Mouse (Mus musculus) right cerebral cortex, adult 2 months (tissue): ENCODE measurements around the gene Ndufb6.
A peak's percentile ranks its signal among the peaks of the same experiment; 100 is the strongest.
"Not testable (repeated sequence)": the region's sequence is repeated elsewhere in the genome, so short reads cannot be mapped to it uniquely, and the experiment has no call there.

Experiments
- DNase-seq, 2 experiments: peaks; one replicate each; pipeline ENCODE4 v3.0.0; 2021 to 2022; ENCODE audit warnings: low spot score in 2 of 2

Ndufb6 gene

GRCm38 (mm10) chr4:40279276-40279900, at the start of gene Ndufb6:
Gene Ndufb6 (minus strand): TSS chr4:40279421.
- peak; percentile 94 for DNase-seq

GRCm38 (mm10) chr4:40327161-40327560, 47.9 kb upstream of the Ndufb6 start:
- no peak for DNase-seq

- DNase-seq, result no peak
Observed at GRCm38 (mm10) chr4:40324620-40325019, 45.4 kb upstream of the Ndufb6 start.

- no peak for DNase-seq
Observed at GRCm38 (mm10) chr4:40317404-40317803, 38.2 kb upstream of the Ndufb6 start.

GRCm38 (mm10) chr4:40313026-40313425, 33.8 kb upstream of the Ndufb6 start:
- DNase-seq, result no peak

GRCm38 (mm10) chr4:40312213-40312612, 33.0 kb upstream of the Ndufb6 start:
- no peak for DNase-seq

GRCm38 (mm10) chr4:40310796-40311383, 31.7 kb upstream of the Ndufb6 start:
- DNase-seq, result no peak

- DNase-seq, result no peak
Observed at GRCm38 (mm10) chr4:40309682-40310081, 30.5 kb upstream of the Ndufb6 start.

GRCm38 (mm10) chr4:40302445-40303125, 23.4 kb upstream of the Ndufb6 start:
- no peak for DNase-seq

- DNase-seq, result peak; percentile 82 to 89
Observed at GRCm38 (mm10) chr4:40301076-40301789, 22.0 kb upstream of the Ndufb6 start.

- DNase-seq, result no peak
Observed at GRCm38 (mm10) chr4:40299169-40299568, 19.9 kb upstream of the Ndufb6 start.

GRCm38 (mm10) chr4:40291511-40291910, 12.3 kb upstream of the Ndufb6 start:
- DNase-seq, result not testable (repeated sequence)

- DNase-seq, result no peak
Observed at GRCm38 (mm10) chr4:40289046-40289445, 9.8 kb upstream of the Ndufb6 start.

GRCm38 (mm10) chr4:40287415-40287814, 8.2 kb upstream of the Ndufb6 start:
- no peak for DNase-seq

GRCm38 (mm10) chr4:40285582-40285981, 6.4 kb upstream of the Ndufb6 start:
- DNase-seq, result peak; percentile 84 to 86

- peak; percentile 11 for DNase-seq
Observed at GRCm38 (mm10) chr4:40278880-40279275, 343 bp downstream of the Ndufb6 start.

- DNase-seq, result peak; percentile 93 to 98
Observed at GRCm38 (mm10) chr4:40269430-40270032, 9.7 kb downstream of the Ndufb6 start, which contains the start of the genes Smim27 and Topors. Gene Smim27 (plus strand): TSS chr4:40269579. Gene Topors (minus strand): TSS chr4:40269850.

GRCm38 (mm10) chr4:40268835-40269234, 10.4 kb downstream of the Ndufb6 start:
- DNase-seq, result no peak

GRCm38 (mm10) chr4:40268204-40268813, 10.9 kb downstream of the Ndufb6 start:
- peak; percentile 91 to 93 for DNase-seq

GRCm38 (mm10) chr4:40267681-40268080, 11.5 kb downstream of the Ndufb6 start:
- DNase-seq, result peak in 1 of 2 experiments; percentile 6

GRCm38 (mm10) chr4:40264321-40264720, 14.9 kb downstream of the Ndufb6 start:
- DNase-seq, result no peak
